Mouse (Mus musculus): ENCODE measurements at regions not wholly inside any gene's neighbourhood (a gene's known extent, or its start where the extent isn't known, plus 50 kb on each side); places are given as distances from the start of the nearest gene placed in this dataset. TPM values are rescaled to one million over a fixed set of nuclear protein-coding genes. Genes with fewer than 3 reads are reported as not detected.
A peak's percentile ranks its signal among the peaks of the same experiment; 100 is the strongest.

DNA sequence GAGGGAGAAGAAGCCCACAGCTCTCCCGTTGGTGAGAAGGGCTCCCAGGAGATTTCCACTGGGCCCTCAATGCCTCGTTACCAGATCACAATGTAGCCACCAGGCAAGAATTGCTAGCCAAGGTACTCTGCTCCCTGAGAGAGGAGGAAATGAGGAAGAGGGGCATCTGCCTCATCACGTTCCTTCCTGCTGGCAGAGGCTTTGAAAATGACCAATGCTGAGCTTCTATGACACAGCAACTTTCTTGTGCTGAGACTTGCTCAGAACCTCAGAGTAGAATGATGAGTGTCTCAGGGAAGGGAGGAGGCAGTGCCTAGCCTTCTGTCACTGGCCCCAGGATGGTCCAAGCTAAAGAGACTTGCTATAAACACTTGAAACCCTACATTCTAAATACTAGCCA, 78.7 kb upstream of the Hsd17b12 start:
- peaks cover 60% of the 10 kb centered on the region for H3K27me3 ChIP-seq
- no peak overlapping the region for H3K9ac ChIP-seq
- H3K4me2 ChIP-seq, result no peak overlapping the region
- peaks cover 13% of the 10 kb centered on the region for H3K4me1 ChIP-seq
- H3K4me3 ChIP-seq, result no peak overlapping the region
- no peak overlapping the region for H3K27ac ChIP-seq
- no peaks in the 10 kb centered on the region for H3K9me3 ChIP-seq
- WGBS, result 35% methylated on average over 3 of the region's 3 CpGs
- H3K36me3 ChIP-seq, result no peaks in the 10 kb centered on the region
- ATAC-seq (ENCODE audit: insufficient number of reproducible peaks, low FRiP score, low TSS enrichment, low read depth), result no peak

DNA sequence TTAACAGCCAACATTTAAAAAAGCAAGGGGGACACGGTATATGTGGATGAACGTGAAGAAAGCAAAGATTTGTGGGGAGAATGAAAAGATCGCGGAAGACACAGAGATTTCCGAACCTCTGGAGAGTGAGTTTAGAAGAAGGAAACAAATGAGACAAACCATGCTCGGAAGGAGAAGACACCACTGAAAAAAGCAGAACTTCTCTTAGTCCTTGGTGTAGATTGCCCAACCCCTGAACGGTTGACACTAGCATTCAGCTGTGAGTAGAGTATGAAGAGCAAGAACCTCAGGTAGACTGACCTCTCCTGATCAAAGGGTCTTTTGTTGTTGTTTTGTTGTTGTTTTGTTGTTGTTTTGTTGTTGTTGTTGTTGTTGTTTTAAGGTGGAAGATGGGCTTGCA, 75.8 kb upstream of the Hsd17b12 start:
- H3K27me3 ChIP-seq, result peaks cover 32% of the 10 kb centered on the region
- 82% methylated on average over 7 of the region's 7 CpGs for WGBS

DNA sequence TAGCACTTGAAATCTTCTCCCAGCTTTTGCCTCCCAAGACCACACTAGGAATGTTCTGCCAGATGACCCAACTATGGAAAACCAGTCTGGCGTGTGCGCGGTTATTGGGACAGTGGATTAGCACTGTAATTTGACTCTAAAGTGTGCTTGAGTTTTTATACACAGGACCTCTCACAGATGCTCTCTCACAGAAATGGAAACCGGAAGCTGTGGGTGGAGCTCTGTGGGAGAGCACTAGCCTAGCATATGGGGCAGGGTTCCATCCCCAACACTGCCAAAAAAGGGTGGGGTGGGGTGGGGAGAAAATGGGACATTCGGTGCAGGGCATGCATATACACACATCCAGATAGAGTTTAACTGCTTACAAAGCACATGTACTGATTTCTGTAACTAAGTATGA, 61.7 kb upstream of the Hsd17b12 start:
- ATAC-seq (ENCODE audit: insufficient number of reproducible peaks, low FRiP score, low TSS enrichment, low read depth), result no peak
- Histone ChIP-seq H3K27me3 (no peaks in the 10 kb centered on the region), H3K9ac (no peak overlapping the region), H3K9me3 (no peaks in the 10 kb centered on the region), H3K4me2 (no peak overlapping the region), H3K4me1 (no peaks in the 10 kb centered on the region), H3K27ac (no peak overlapping the region), H3K36me3 (no peaks in the 10 kb centered on the region), H3K4me3 (no peak overlapping the region)
- WGBS, result 34% methylated on average over 5 of the region's 5 CpGs

More for the DNA sequence above, 75.8 kb upstream of the Hsd17b12 start:
- no peak overlapping the region for H3K4me3 ChIP-seq
- H3K9me3 ChIP-seq, result no peaks in the 10 kb centered on the region
- H3K9ac ChIP-seq, result no peak overlapping the region
- H3K4me1 ChIP-seq, result no peaks in the 10 kb centered on the region
- H3K36me3 ChIP-seq, result no peaks in the 10 kb centered on the region
- no peak overlapping the region for H3K4me2 ChIP-seq
- H3K27ac ChIP-seq, result no peak overlapping the region
- ATAC-seq (ENCODE audit: insufficient number of reproducible peaks, low FRiP score, low TSS enrichment, low read depth), result no peak

DNA sequence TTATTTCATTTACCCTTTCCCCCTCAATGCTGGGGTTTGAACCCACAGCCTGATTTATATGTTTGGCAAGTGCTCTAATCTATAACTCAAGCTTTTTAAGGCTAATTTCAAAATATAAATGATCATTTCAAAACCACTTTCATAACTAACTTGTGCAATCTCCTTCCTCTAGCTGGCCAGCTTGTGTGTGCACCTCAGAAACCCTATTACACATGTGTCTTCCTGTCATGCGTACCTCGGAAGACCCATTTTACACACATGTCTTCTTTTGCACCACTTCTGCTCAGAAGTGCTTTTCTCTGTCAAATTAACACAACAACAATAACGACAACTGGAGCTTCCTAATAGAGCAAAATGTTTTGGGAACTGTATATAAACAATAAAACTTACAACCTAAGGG, 59.7 kb upstream of the Hsd17b12 start:
- ATAC-seq (ENCODE audit: insufficient number of reproducible peaks, low FRiP score, low TSS enrichment, low read depth), result no peak
- Histone ChIP-seq H3K36me3 (no peaks in the 10 kb centered on the region), H3K9ac (no peak overlapping the region), H3K4me2 (no peak overlapping the region), H3K4me1 (no peaks in the 10 kb centered on the region), H3K9me3 (no peaks in the 10 kb centered on the region), H3K27me3 (no peaks in the 10 kb centered on the region), H3K27ac (no peak overlapping the region), H3K4me3 (no peak overlapping the region)
- 87% methylated on average over 3 of the region's 3 CpGs for WGBS

DNA sequence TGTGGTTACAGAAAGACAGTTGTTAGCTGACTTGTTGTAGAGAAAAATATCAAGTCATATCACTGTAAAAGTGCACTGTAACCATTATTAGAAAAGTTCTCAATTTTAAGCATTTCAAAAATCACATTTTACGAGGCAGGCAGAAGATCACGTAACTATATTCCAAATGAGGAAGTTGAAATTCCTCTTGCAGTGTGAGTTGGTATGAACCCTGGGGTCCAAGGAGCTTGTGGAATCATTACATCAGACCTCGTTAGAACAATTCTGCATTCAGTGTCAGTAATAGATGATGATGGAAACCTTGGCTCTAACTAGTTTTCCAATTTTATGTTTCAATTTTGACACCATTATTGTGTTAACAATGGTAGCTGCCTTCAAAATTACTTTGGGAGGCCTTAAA, 57.7 kb upstream of the Hsd17b12 start:
- Histone ChIP-seq H3K9me3 (no peaks in the 10 kb centered on the region), H3K4me2 (no peak overlapping the region), H3K4me3 (no peak overlapping the region), H3K4me1 (no peaks in the 10 kb centered on the region), H3K9ac (no peak overlapping the region), H3K27me3 (no peaks in the 10 kb centered on the region), H3K36me3 (no peaks in the 10 kb centered on the region), H3K27ac (no peak overlapping the region)
- no peak for ATAC-seq (ENCODE audit: insufficient number of reproducible peaks, low FRiP score, low TSS enrichment, low read depth)
- WGBS, result 66% methylated on average over 3 of the region's 3 CpGs

MicroRNAs in the stretch of these regions (microRNA counts, 519-probe panel; counts per million panel counts)
- microRNA mmu-miR-129-3p (2,210 counts per million, percentile 42 among the panel's probes with 10 or more counts), microRNA mmu-miR-129-5p (1,178 counts per million, percentile 7 among the panel's probes with 10 or more counts)

Small RNAs in the stretch of these regions (microRNA-seq; reads per million reads assigned to microRNA genes)
- gene Mir129-2 (not detected), gene Mir129b (not detected)
